Mouse (Mus musculus) cerebellum, adult 11-12 months (tissue): ENCODE measurements at regions not wholly inside any gene's neighbourhood (a gene's known extent, or its start where the extent isn't known, plus 50 kb on each side); places are given as distances from the start of the nearest gene placed in this dataset.
"Not testable (repeated sequence)": the region's sequence is repeated elsewhere in the genome, so short reads cannot be mapped to it uniquely, and the experiment has no call there.

Experiments
- DNase-seq: peaks from one replicate; pipeline ENCODE4 v3.0.0; 2022

DNA sequence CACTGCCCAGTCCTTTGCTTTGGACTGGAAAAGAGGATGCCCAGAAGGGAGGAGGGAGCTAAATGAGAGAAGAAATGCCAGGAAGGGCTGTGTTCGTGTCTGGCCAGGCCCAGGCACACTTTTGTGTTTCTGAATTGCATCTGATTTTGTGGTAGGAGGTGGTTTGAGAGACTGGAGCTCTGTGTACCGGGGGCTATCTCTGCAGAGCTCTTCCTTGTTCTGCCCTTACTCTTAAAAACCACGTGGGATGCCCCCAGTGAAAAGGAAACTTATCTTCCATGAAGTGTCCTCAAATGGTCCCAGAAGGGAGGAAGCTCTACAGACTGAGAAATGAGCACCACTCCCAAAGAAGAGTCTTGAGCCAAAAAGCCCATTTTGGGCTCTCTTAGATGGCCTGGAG is 106.0 kb upstream of the Gmds start:
- no peak for DNase-seq

DNA sequence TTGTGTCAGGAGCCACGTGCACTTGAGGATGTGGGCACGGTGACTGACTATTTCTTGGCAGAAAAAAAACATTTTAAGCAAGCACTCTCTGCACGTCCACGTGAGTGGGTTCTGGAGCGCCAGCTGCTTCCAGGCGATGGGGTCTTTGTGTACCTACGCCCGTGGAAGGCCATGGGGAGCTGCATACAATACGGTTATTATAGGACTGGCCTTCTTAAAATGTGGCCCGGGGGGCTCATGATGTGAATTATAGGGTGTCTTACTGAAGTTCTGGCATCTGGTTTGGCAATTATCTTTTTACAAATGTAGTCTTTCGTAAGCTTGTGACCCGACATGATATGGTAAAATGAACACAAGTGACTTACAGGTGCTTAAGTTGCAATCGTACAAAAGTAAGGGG is 103.5 kb upstream of the Gmds start:
- no peak for DNase-seq

DNA sequence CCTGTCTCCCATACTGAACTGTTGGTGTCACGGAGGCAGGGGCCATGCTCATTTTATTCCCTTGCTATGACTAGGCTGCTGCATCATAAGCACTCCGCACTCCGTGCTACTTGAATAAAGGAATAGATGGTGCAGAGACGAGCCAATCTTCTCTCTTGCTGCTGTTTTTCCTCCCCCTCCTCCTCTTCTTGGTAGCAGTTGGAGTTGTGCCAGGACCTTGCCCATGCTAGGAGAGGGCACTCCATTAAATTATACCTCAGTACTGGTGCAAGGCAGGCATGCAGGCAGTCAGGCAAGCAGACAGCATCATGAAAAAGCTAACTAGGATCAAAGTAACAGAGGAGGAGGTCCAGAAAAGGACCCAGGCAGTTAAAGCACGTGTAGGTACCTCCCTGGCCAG is 96.6 kb upstream of the Gmds start:
- no peak for DNase-seq

DNA sequence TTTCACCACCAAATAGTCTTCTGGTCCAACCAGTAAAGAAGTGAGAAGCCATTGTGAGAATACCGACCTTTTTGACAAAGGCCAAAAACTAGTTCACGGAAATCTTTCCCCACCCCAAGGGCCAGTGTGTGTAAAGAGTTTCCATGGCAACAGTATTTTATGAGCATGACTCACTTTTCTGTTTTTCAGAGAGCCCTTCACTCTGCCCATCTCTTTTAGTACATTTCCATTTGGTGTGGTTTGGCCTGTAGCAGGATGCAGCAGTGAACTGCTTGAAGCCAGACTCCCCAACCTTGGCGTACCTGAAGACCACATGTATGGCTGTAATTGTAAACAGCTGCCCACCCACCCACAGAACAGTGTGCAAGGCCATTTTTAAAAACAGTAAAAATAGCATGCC is 89.9 kb upstream of the Gmds start:
- no peak for DNase-seq

DNA sequence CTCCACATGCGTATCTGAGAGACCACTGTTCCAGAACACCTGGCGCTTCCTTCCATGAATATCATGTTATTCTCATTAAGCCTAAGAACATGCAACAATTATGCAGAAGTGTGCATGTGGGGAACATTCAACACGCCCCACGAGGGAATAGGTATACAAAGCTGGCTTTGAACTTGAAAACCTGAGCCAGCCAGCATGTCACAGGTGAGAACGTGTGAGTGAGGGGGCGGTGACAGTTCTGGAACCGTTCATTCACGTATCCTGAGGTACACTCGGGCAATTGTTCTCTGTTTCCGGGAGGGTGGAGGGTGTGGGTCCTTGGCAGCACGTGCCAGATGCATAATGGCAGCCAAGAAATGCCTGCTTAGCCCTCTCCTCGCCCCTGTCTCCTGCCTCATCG is 88.4 kb upstream of the Gmds start:
- no peak for DNase-seq

DNA sequence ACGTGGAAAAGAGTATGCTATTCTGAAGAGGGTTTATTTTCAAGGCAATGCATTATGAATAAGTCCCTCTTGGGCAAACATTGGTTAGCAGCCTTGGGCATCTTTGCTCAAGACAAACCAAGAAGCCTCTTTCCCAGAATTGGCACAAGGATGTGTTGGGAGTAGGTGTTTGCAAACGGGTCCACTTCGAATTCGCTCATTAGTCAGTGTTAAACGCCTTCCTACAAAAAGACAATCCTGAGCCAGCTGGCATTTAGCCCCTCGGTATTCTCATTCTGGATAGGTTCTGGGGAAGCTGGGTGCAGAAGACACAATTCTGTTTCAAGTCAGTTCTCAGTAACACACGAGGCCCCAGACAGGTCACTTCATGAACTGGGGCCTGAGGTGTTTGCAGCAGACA is 87.7 kb upstream of the Gmds start:
- no peak for DNase-seq

DNA sequence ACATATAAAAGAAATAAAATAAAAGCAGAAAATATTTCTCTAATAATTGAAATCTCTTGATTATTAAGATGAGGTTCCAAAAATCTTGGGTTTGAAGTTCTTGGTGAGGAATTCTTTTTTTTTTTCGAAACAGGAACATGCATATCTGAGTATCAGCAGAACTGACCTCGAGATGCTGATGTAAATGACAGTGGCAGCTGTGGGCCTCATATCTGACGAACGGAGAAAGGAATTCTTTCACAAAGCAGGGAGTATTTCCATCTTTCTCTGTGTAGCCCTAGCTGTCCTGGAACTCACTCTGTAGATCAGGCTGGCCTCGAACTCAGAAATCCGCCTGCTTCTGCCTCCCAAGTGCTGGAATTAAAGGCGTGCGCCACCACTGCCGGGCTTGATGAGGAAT is 86.0 kb upstream of the Gmds start:
- DNase-seq: not testable (repeated sequence)

DNA sequence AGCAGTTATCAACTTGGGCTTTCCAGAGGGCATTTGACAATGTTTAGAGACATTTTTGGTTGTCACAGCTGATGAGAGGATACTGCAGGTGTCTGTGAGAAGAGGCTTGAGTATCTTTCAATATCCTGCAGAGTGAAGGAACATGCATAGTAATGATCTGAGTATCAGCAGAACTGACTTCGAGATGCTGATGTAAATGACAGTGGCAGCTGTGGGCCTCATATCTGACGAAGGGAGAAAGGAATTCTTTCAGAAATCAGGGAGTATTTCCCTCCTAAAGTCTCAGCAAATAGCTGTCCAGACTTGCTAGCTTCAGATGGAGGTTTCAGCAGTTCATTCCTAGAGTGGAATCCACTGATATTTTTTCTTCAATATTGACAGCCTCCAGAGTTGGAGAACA is 83.9 kb upstream of the Gmds start:
- no peak for DNase-seq

DNA sequence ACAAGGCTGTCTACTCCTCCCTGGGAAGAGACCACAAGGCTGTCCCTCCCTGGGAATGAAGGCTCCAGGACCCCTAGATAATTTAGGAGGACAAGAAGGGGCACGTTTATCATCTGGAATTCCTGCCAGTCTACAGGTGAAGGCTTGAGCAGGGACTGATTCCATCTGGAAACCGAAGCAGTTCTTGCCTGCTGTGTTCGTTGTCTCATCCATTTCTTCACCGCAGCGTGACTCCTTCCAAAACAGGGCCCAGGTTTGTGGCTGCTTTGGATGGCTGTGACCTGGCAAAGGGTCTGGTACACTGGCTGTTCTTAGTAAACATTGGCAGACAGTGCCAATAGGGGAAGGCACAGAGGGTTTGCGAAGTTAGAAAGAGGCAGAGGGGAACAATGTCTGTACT is 80.8 kb upstream of the Gmds start:
- DNase-seq: no peak

DNA sequence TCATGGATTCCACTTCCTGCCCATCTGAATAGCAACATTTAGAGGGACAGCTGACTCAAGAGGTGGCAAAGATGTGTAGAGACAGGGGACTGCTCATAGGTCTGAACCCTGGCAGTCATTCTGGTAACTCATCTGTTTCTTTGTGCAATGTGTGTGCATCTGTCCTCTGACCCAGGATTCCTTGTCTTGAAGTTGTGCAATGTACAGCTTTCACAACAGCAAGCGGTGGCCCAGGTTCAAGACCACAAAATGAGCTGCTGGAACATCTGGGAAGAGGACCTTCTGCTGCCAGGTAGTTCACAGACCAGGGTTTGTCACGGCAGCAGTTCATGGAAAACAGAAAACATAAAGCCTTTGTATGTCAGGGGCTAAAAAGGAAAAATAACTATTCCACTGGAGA is 80.1 kb upstream of the Gmds start:
- no peak for DNase-seq

DNA sequence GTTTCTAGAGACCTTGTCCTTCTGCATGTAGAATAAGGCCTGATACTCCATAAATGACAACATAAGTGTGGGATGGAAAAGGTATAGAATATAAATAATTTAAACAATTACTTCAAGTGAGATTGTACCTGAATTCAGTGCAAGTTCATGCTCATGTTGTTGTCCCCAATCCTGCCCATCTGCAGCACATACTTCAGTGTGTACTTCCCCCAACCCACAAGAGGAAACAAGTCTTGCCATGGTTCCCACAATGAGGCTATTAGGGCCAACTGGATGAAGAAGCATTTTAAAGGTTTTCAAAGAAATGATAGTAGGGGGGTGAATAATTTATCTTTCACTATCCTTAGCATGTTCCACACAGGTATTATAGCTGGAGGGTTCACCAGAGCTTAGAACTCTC is 79.4 kb upstream of the Gmds start:
- DNase-seq: no peak

DNA sequence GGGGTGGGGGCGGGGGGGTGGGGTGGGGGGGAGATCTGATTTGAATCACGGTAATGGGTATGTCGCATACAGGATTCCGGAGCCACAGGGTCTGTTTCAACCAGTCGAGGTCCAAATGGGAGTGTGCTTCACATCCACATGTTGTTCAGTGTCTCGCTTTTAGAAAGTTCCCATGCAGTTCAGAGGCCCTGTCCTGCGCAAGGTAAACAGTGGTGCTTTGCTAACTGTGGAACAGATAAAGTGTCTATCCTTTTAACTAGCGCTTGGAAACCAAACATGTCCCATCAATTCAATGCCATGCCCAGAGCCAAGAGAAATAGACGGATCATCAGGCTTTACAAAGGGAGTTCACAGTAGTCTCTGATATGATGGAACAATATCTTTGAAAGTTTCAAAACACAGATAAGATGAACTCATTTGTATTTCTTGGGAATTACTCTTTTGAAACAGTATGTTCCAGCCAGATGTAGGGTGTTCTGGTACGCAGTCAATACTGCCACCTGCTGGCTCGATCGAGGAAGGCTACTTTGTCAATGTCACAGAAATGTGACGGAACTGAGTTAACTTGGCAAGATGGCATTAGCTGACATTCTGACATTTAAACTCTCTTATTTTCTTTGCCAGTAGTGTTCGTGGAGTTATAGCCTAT is 72.9 kb upstream of the Gmds start:
- DNase-seq: peak; percentile 7

DNA sequence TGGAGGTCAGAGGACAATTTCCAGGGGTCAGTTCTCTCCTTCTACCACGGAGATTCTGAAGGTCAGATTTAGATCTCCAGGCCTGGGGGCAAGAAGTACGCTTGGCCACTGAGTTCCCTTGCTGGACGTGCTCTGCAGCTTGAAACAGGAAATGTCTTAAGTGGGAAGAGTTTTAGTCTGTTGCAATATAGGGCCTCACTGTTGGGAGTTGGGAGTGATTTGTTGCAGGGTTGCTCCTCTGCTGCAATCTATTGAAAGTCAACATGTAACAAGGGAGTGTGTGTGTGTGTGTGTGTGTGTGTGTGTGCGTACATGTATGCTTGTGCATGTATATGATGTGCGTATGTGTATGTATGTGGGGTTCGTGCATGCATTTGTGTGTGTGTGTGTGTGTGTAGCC is 71.5 kb upstream of the Gmds start:
- DNase-seq: no peak

DNA sequence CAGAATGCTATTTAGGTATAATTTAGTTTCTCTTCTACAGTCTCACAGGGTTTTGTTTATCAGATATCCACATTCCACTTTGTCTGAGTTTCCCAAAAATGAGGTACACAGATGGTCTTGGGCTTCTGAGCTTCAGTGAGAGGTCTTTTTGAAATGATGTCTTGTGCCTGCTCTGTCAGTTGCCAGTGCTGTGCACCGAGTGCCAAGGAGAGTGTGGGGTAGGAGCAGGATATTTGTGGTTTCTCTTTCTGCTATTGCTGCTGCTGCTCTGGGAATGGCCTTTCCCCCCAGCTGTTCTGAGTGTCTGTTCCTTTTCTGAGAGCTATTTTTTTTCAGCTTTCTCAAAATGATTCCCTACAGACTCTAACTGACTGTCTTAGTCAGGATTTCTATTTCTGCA is 60.1 kb upstream of the Gmds start:
- no peak for DNase-seq
